Mouse (Mus musculus): ENCODE measurements around the gene Ddo.

GRCm38 (mm10) chr10:40649634-40650033 lies 19.8 kb downstream of the Ddo start:
- TF ChIP-seq CTCF (IDR thresholded peaks at IDR 0.05; ENCODE audit: borderline replicate concordance, insufficient read depth, low read length) (no peak), POLR2A (IDR thresholded peaks at IDR 0.05; ENCODE audit: low read depth, low read length) (no peak)

Measured in embryonic fibroblast, embryonic 13.5 days (primary cell).